Mouse (Mus musculus): Measurements from ENCODE around the gene Fam71d. TPM values are rescaled to one million over a fixed set of nuclear protein-coding genes. Genes with fewer than 3 reads are reported as not detected.

Gene Fam71d
- not detected in 2 replicates for polyA plus RNA-seq (2015; fragmentation: Nextera tagmentation; extraction: Ambion mirVana)

- H3K9me3 ChIP-seq (replicated peaks): no peaks in the 10 kb centered on the region
- no peak within 1 kb of the TSS for H3K4me3 ChIP-seq (replicated peaks)
- H3K4me1 ChIP-seq: no peaks in the 10 kb centered on the region
- H3K4me2 ChIP-seq: no peak within 1 kb of the TSS
- H3K9ac ChIP-seq: no peak within 1 kb of the TSS
- H3K27ac ChIP-seq: no peak within 1 kb of the TSS
- WGBS: 70% methylated on average over 1 of the region's 1 CpGs
- no peak for ATAC-seq (replicated peaks; ENCODE audit: low FRiP score)
- no peaks in the 10 kb centered on the region for H3K36me3 ChIP-seq
- H3K27me3 ChIP-seq: no peaks in the 10 kb centered on the region
These were observed at the start of gene Fam71d for GRCm38 (mm10) chr12:78691325-78691724. Gene Fam71d, plus strand, starts transcription at chr12:78691535.

- Histone ChIP-seq H3K9me3 (replicated peaks) (no peaks in the 10 kb centered on the region), H3K4me2 (no peak overlapping the region), H3K9ac (no peak overlapping the region), H3K4me1 (0 out of 2 replicates have a peak, but pooled peaks cover 8% of the 10 kb centered on the region), H3K4me3 (replicated peaks) (no peak overlapping the region), H3K36me3 (no peaks in the 10 kb centered on the region), H3K27ac (no peak overlapping the region), H3K27me3 (no peaks in the 10 kb centered on the region)
- ATAC-seq (replicated peaks; ENCODE audit: low FRiP score): no peak
- WGBS: 85% methylated on average over 2 of the region's 2 CpGs
These were observed 47.6 kb upstream of the Fam71d start for GRCm38 (mm10) chr12:78643691-78644090.

GRCm38 (mm10) chr12:78645282-78645681 is 46.1 kb upstream of the Fam71d start:
- WGBS: 89% methylated on average over 1 of the region's 1 CpGs
- Histone ChIP-seq H3K4me2 (no peak overlapping the region), H3K36me3 (no peaks in the 10 kb centered on the region), H3K4me1 (no peaks in the 10 kb centered on the region), H3K9me3 (replicated peaks) (no peaks in the 10 kb centered on the region), H3K9ac (no peak overlapping the region), H3K27me3 (no peaks in the 10 kb centered on the region), H3K27ac (no peak overlapping the region), H3K4me3 (replicated peaks) (no peak overlapping the region)
- ATAC-seq (replicated peaks; ENCODE audit: low FRiP score): no peak

- no peak overlapping the region for H3K27ac ChIP-seq
- no peak overlapping the region for H3K4me3 ChIP-seq (replicated peaks)
- H3K9ac ChIP-seq: no peak overlapping the region
- no peaks in the 10 kb centered on the region for H3K4me1 ChIP-seq
- no peak for ATAC-seq (replicated peaks; ENCODE audit: low FRiP score)
- WGBS: 62% methylated on average over 2 of the region's 2 CpGs
- H3K4me2 ChIP-seq: no peak overlapping the region
- H3K9me3 ChIP-seq (replicated peaks): no peaks in the 10 kb centered on the region
- H3K27me3 ChIP-seq: no peaks in the 10 kb centered on the region
- H3K36me3 ChIP-seq: no peaks in the 10 kb centered on the region
These were observed 31.5 kb upstream of the Fam71d start for GRCm38 (mm10) chr12:78659718-78660304.

GRCm38 (mm10) chr12:78678101-78678806 is 13.1 kb upstream of the Fam71d start:
- Histone ChIP-seq H3K27ac (no peak overlapping the region), H3K4me2 (no peak overlapping the region), H3K27me3 (no peaks in the 10 kb centered on the region), H3K9me3 (replicated peaks) (no peaks in the 10 kb centered on the region), H3K9ac (no peak overlapping the region), H3K4me1 (no peaks in the 10 kb centered on the region), H3K4me3 (replicated peaks) (no peak overlapping the region), H3K36me3 (no peaks in the 10 kb centered on the region)
- ATAC-seq (replicated peaks; ENCODE audit: low FRiP score): no peak
- 85% methylated on average over 5 of the region's 5 CpGs for WGBS

- 86% methylated on average over 2 of the region's 2 CpGs for WGBS
- Histone ChIP-seq H3K4me1 (no peaks in the 10 kb centered on the region), H3K27me3 (no peaks in the 10 kb centered on the region), H3K4me2 (no peak overlapping the region), H3K9ac (no peak overlapping the region), H3K9me3 (replicated peaks) (no peaks in the 10 kb centered on the region), H3K27ac (no peak overlapping the region), H3K36me3 (no peaks in the 10 kb centered on the region), H3K4me3 (replicated peaks) (no peak overlapping the region)
- no peak for ATAC-seq (replicated peaks; ENCODE audit: low FRiP score)
These were observed 12.5 kb upstream of the Fam71d start for GRCm38 (mm10) chr12:78678807-78679189.

- Histone ChIP-seq H3K4me1 (no peaks in the 10 kb centered on the region), H3K9me3 (replicated peaks) (no peaks in the 10 kb centered on the region), H3K9ac (no peak overlapping the region), H3K4me2 (no peak overlapping the region), H3K27ac (no peak overlapping the region), H3K4me3 (replicated peaks) (no peak overlapping the region), H3K27me3 (no peaks in the 10 kb centered on the region), H3K36me3 (no peaks in the 10 kb centered on the region)
- ATAC-seq (replicated peaks; ENCODE audit: low FRiP score): no peak
- whole genome bisulfite sequencing: 80% methylated on average over 2 of the region's 2 CpGs
These were observed 10.3 kb upstream of the Fam71d start for GRCm38 (mm10) chr12:78681048-78681447.

GRCm38 (mm10) chr12:78682279-78682678 is 9.1 kb upstream of the Fam71d start:
- Histone ChIP-seq H3K27ac (no peak overlapping the region), H3K9ac (no peak overlapping the region), H3K4me1 (no peaks in the 10 kb centered on the region), H3K4me2 (no peak overlapping the region), H3K36me3 (no peaks in the 10 kb centered on the region), H3K4me3 (replicated peaks) (no peak overlapping the region), H3K27me3 (no peaks in the 10 kb centered on the region), H3K9me3 (replicated peaks) (no peaks in the 10 kb centered on the region)
- ATAC-seq (replicated peaks; ENCODE audit: low FRiP score): no peak
- WGBS: 80% methylated on average over 4 of the region's 4 CpGs

GRCm38 (mm10) chr12:78685669-78686215 is 5.6 kb upstream of the Fam71d start:
- H3K27ac ChIP-seq: no peak overlapping the region
- WGBS: 67% methylated on average over 1 of the region's 1 CpGs
- no peaks in the 10 kb centered on the region for H3K27me3 ChIP-seq
- no peaks in the 10 kb centered on the region for H3K36me3 ChIP-seq
- no peak for ATAC-seq (replicated peaks; ENCODE audit: low FRiP score)
- H3K4me1 ChIP-seq: no peaks in the 10 kb centered on the region
- H3K4me2 ChIP-seq: no peak overlapping the region
- no peak overlapping the region for H3K9ac ChIP-seq
- no peaks in the 10 kb centered on the region for H3K9me3 ChIP-seq (replicated peaks)
- no peak overlapping the region for H3K4me3 ChIP-seq (replicated peaks)

GRCm38 (mm10) chr12:78688876-78689275 is 2.5 kb upstream of the Fam71d start:
- 91% methylated on average over 5 of the region's 5 CpGs for WGBS
- no peaks in the 10 kb centered on the region for H3K36me3 ChIP-seq
- H3K9me3 ChIP-seq (replicated peaks): no peaks in the 10 kb centered on the region
- H3K4me2 ChIP-seq: no peak overlapping the region
- no peak overlapping the region for H3K4me3 ChIP-seq (replicated peaks)
- H3K4me1 ChIP-seq: no peaks in the 10 kb centered on the region
- no peak overlapping the region for H3K9ac ChIP-seq
- ATAC-seq (replicated peaks; ENCODE audit: low FRiP score): no peak
- H3K27me3 ChIP-seq: no peaks in the 10 kb centered on the region
- no peak overlapping the region for H3K27ac ChIP-seq

GRCm38 (mm10) chr12:78693281-78693680 is 1.9 kb downstream of the Fam71d start:
- H3K4me3 ChIP-seq (replicated peaks): no peak overlapping the region
- H3K9ac ChIP-seq: no peak overlapping the region
- H3K4me1 ChIP-seq: no peaks in the 10 kb centered on the region
- H3K9me3 ChIP-seq (replicated peaks): no peaks in the 10 kb centered on the region
- no peaks in the 10 kb centered on the region for H3K36me3 ChIP-seq
- H3K27ac ChIP-seq: no peak overlapping the region
- WGBS: 79% methylated on average over 2 of the region's 2 CpGs
- H3K27me3 ChIP-seq: no peaks in the 10 kb centered on the region
- no peak for ATAC-seq (replicated peaks; ENCODE audit: low FRiP score)
- H3K4me2 ChIP-seq: no peak overlapping the region

GRCm38 (mm10) chr12:78717783-78718182 is 26.4 kb downstream of the Fam71d start:
- Histone ChIP-seq H3K4me3 (replicated peaks) (no peak overlapping the region), H3K27ac (no peak overlapping the region), H3K9me3 (replicated peaks) (no peaks in the 10 kb centered on the region), H3K36me3 (no peaks in the 10 kb centered on the region), H3K4me2 (no peak overlapping the region), H3K27me3 (no peaks in the 10 kb centered on the region), H3K4me1 (no peaks in the 10 kb centered on the region), H3K9ac (no peak overlapping the region)
- 73% methylated on average over 2 of the region's 2 CpGs for WGBS
- no peak for ATAC-seq (replicated peaks; ENCODE audit: low FRiP score)

Data from kidney, embryonic 15.5 days (tissue).